Comparison of ENCODE assay signal across 1 mouse cellular context in the genomic region with DNA sequence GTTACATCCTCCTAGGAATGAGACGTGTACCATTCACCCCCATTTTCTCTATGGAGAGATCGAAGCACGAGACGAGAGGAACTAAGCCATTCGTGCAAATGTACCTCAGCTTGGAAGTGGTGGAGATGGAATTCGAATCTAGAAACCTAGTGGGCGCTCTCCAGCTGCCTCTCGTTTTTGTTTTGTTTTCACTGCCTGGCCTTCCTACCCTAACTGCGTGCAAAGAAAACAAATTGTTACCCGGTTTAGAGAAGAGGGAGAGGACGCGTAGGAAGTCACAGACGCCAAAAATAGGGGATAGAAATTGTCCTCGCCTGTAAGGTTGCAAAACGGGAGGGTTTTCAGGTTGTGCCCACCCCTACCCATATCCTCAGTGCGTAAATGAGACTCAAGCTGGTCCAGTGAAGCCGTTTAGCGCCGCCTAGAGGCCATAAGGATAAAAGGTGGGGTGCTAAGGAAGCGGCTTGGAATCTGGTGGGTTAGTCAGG.
TF ChIP-seq lines count a peak whose summit lies in the region.

No protein-coding gene starts in this region.

TF ChIP-seq in MEL, 35 proteins besides CTCF, POLR2A, EP300 and RAD21 (continued from another document):
- TF ChIP-seq MAFK (IDR thresholded peaks at IDR 0.05; ENCODE audit: borderline replicate concordance, low read depth, low read length) (no peak), ZC3H11A (IDR thresholded peaks at IDR 0.05; ENCODE audit: low read depth, low read length) (peak; percentile 3; the same call in 1 of the 2 replicates), KAT2A (conservative IDR thresholded peaks at IDR 0.05; ENCODE audit: low read depth, low read length) (no peak), MYB (IDR thresholded peaks at IDR 0.05; ENCODE audit: low read depth, low read length) (no peak), CHD1 (IDR thresholded peaks at IDR 0.05; ENCODE audit: low read depth, low read length) (peak; percentile 78; the same call in 1 of the 2 replicates), HCFC1 (IDR thresholded peaks at IDR 0.05; ENCODE audit: low read depth, low read length) (peak; percentile 64), POLR2AphosphoS2 (IDR thresholded peaks at IDR 0.05; ENCODE audit: low read length) (no peak), MEF2A (IDR thresholded peaks at IDR 0.05; ENCODE audit: extremely low read depth, insufficient replicate concordance, low read depth, low read length, poor library complexity, severe bottlenecking) (no peak), USF2 (IDR thresholded peaks at IDR 0.05; ENCODE audit: borderline replicate concordance in 1 of 2, insufficient read depth in 1 of 2, low read depth in 1 of 2, low read length in 2 of 2) (no peak), NELFE (IDR thresholded peaks at IDR 0.05; ENCODE audit: low read depth, low read length) (peak; percentile 49; the same call in 1 of the 2 replicates), TCF12 (IDR thresholded peaks at IDR 0.05; ENCODE audit: low read depth, low read length) (peak; percentile 19; the same call in 1 of the 2 replicates), MYC (IDR thresholded peaks at IDR 0.05; ENCODE audit: low read depth, low read length) (no peak; the same call in 1 of the 2 replicates), E2F4 (IDR thresholded peaks at IDR 0.05; ENCODE audit: borderline replicate concordance, low read depth, low read length) (no peak), JUND (IDR thresholded peaks at IDR 0.05; ENCODE audit: low read depth, low read length) (no peak), ZMIZ1 (IDR thresholded peaks at IDR 0.05; ENCODE audit: low read depth, low read length) (no peak), GATA1 (IDR thresholded peaks at IDR 0.05; ENCODE audit: low read depth, low read length) (no peak), ETS1 (IDR thresholded peaks at IDR 0.05; ENCODE audit: low read depth, low read length) (no peak), GABPA (IDR thresholded peaks at IDR 0.05; ENCODE audit: low read depth, low read length) (no peak), SMC3 (IDR thresholded peaks at IDR 0.05; ENCODE audit: low read depth, low read length) (peak; percentile 43), ZKSCAN1 (IDR thresholded peaks at IDR 0.05; ENCODE audit: low read depth, low read length) (no peak), ELF1 (IDR thresholded peaks at IDR 0.05; ENCODE audit: low read depth, low read length) (peak; percentile 5; the same call in 1 of the 2 replicates), CHD2 (IDR thresholded peaks at IDR 0.05; ENCODE audit: low read length) (no peak), MAX (IDR thresholded peaks at IDR 0.05; ENCODE audit: low read length) (peak; percentile 65; the same call in 1 of the 2 replicates), UBTF (IDR thresholded peaks at IDR 0.05; ENCODE audit: borderline replicate concordance, insufficient read depth, low read depth, low read length) (no peak), RCOR1 (IDR thresholded peaks at IDR 0.05; ENCODE audit: low read depth, low read length) (no peak), POLR2AphosphoS5 (IDR thresholded peaks at IDR 0.05; ENCODE audit: borderline replicate concordance, low read depth, low read length) (no peak), USF1 (IDR thresholded peaks at IDR 0.05; ENCODE audit: low read depth, low read length) (no peak), TAL1 (IDR thresholded peaks at IDR 0.05; ENCODE audit: low read length) (no peak), SIN3A (IDR thresholded peaks at IDR 0.05; ENCODE audit: low read length) (peak; percentile 78), MXI1 (IDR thresholded peaks at IDR 0.05; ENCODE audit: low read depth, low read length) (peak; percentile 78; the same call in 1 of the 2 replicates), ZNF384 (IDR thresholded peaks at IDR 0.05; ENCODE audit: low read depth, low read length) (no peak)
